Mouse (Mus musculus): Measurements from ENCODE around the gene Gabbr2. TPM values are rescaled to one million over a fixed set of nuclear protein-coding genes. Genes with fewer than 3 reads are reported as not detected.

The Gabbr2 gene
- polyA plus RNA-seq, 1 experiment from 2014 or later: 0.54 TPM

DNA sequence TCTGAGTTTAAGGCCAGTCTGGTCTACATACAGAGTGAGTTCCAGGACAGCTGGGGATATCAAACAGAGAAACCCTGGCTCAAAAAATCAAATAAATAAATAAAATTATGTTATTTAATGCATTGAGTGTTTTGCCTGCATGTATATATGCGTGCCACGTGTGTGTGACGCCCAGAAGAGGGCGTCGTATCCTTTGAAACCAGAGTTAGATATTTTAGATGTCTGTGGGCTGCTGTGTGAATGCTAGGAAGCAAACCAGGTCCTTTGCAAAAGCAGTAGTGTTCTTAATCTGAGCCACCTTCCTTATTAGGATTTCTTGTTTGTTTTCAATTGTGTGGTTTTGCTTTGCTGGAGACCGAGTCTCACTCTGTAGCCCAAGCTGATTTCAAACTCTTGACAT is 13.3 kb downstream of the Gabbr2 start:
- no peak overlapping the region for H3K27ac ChIP-seq (ENCODE audit: low read depth, low read length)
- no peak for ATAC-seq (ENCODE audit: low FRiP score)
- WGBS: 89% methylated on average over 6 of the region's 6 CpGs

DNA sequence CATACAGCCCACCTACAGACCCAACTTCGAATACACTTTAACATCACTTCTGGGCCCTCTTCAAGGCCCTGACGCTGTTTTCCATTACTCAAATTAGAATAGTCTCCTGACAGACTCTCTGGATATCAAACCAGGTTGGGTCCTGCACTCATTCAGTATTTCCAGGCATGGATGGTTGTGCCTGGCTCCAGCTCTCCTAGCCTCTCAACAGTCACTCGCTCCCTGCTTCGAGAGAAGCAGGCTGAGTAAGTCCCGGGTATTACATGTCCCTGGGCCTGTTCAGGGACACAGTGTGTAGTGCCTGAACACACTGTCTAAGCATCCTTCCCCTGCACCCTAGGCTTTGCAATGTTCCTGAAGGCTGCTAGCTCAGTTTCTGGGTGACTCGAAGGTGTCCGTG is 14.5 kb downstream of the Gabbr2 start:
- H3K9me3 ChIP-seq (ENCODE audit: control insufficient read depth, low read length): no peaks in the 10 kb centered on the region
- H3K36me3 ChIP-seq (ENCODE audit: control insufficient read depth, insufficient read depth, low read length): no peaks in the 10 kb centered on the region
- no peak overlapping the region for H3K4me2 ChIP-seq (replicated peaks; ENCODE audit: low read depth, low read length)
- H3K4me3 ChIP-seq (ENCODE audit: low read depth, low read length): no peak overlapping the region
- no peaks in the 10 kb centered on the region for H3K27me3 ChIP-seq (ENCODE audit: control insufficient read depth, insufficient read depth, low read length)
- H3K9ac ChIP-seq (ENCODE audit: low read depth, low read length): no peak overlapping the region
- WGBS: 95% methylated on average over 7 of the region's 7 CpGs
- H3K4me1 ChIP-seq (replicated peaks; ENCODE audit: control insufficient read depth, insufficient read depth, low read length): no peaks in the 10 kb centered on the region
- DNase-seq (ENCODE audit: low spot score) (no peak), ATAC-seq (ENCODE audit: low FRiP score) (no peak)
- no peak overlapping the region for H3K27ac ChIP-seq (ENCODE audit: low read depth, low read length)

More for the DNA sequence above, 13.3 kb downstream of the Gabbr2 start:
- Histone ChIP-seq H3K9ac (ENCODE audit: low read depth, low read length) (no peak overlapping the region), H3K4me2 (replicated peaks; ENCODE audit: low read depth, low read length) (no peak overlapping the region), H3K4me1 (replicated peaks; ENCODE audit: control insufficient read depth, insufficient read depth, low read length) (no peaks in the 10 kb centered on the region), H3K4me3 (ENCODE audit: low read depth, low read length) (no peak overlapping the region), H3K9me3 (ENCODE audit: control insufficient read depth, low read length) (no peaks in the 10 kb centered on the region), H3K36me3 (ENCODE audit: control insufficient read depth, insufficient read depth, low read length) (no peaks in the 10 kb centered on the region), H3K27me3 (ENCODE audit: control insufficient read depth, insufficient read depth, low read length) (no peaks in the 10 kb centered on the region)
- DNase-seq (ENCODE audit: low spot score): no peak

DNA sequence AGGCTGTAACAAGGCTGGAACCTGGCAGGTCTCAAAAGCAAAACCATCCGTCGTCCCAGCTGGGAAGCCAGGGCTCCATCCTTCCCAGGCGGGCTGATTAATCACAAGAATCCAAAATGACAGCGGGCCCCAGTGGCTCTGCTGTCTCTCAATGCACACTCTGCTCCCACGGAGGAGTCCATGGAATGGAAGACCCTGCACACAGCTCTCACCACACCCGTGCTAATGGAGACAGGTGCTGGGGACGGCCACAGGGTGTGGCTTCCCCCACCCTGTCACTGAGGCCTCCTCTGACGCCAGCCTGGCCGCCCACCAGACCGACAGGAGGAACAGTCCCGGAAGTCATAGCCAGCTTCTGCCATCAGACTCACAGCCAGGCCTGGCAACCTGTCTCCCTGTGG is 15.0 kb downstream of the Gabbr2 start:
- H3K27ac ChIP-seq (ENCODE audit: low read depth, low read length): no peak overlapping the region
- H3K9ac ChIP-seq (ENCODE audit: low read depth, low read length): no peak overlapping the region
- H3K4me3 ChIP-seq (ENCODE audit: low read depth, low read length): no peak overlapping the region
- H3K27me3 ChIP-seq (ENCODE audit: control insufficient read depth, insufficient read depth, low read length): no peaks in the 10 kb centered on the region
- no peaks in the 10 kb centered on the region for H3K36me3 ChIP-seq (ENCODE audit: control insufficient read depth, insufficient read depth, low read length)
- ATAC-seq (ENCODE audit: low FRiP score) (no peak), DNase-seq (ENCODE audit: low spot score) (peak; percentile 9)
- no peaks in the 10 kb centered on the region for H3K9me3 ChIP-seq (ENCODE audit: control insufficient read depth, low read length)
- no peaks in the 10 kb centered on the region for H3K4me1 ChIP-seq (replicated peaks; ENCODE audit: control insufficient read depth, insufficient read depth, low read length)
- H3K4me2 ChIP-seq (replicated peaks; ENCODE audit: low read depth, low read length): no peak overlapping the region
- 76% methylated on average over 11 of the region's 11 CpGs for WGBS

DNA sequence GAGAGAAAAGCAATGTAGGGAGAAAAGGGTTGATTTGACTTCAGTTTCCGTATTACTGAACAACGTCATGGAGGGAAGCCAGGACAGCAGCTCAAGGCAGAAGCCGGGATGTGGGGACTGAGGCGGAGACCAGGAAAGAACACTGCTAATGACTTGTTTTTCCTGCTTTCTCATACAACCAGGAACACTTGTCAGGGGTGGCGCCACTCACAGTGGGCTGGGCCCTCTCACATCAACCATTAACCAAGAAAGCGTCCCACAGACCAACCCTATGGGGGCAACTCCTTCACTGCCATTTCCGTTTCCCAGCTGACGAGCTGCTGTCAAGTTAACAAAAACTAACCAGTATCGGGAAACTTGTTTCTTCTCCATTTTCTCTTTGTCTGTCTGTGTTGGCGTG is 18.4 kb downstream of the Gabbr2 start:
- Histone ChIP-seq H3K4me3 (ENCODE audit: low read depth, low read length) (no peak overlapping the region), H3K9me3 (ENCODE audit: control insufficient read depth, low read length) (no peaks in the 10 kb centered on the region), H3K4me2 (replicated peaks; ENCODE audit: low read depth, low read length) (no peak overlapping the region), H3K36me3 (ENCODE audit: control insufficient read depth, insufficient read depth, low read length) (no peaks in the 10 kb centered on the region), H3K4me1 (replicated peaks; ENCODE audit: control insufficient read depth, insufficient read depth, low read length) (no peaks in the 10 kb centered on the region), H3K27me3 (ENCODE audit: control insufficient read depth, insufficient read depth, low read length) (no peaks in the 10 kb centered on the region), H3K9ac (ENCODE audit: low read depth, low read length) (no peak overlapping the region), H3K27ac (ENCODE audit: low read depth, low read length) (no peak overlapping the region)
- ATAC-seq (ENCODE audit: low FRiP score): no peak
- WGBS: 86% methylated on average over 10 of the region's 10 CpGs
- no peak for DNase-seq (ENCODE audit: low spot score)

DNA sequence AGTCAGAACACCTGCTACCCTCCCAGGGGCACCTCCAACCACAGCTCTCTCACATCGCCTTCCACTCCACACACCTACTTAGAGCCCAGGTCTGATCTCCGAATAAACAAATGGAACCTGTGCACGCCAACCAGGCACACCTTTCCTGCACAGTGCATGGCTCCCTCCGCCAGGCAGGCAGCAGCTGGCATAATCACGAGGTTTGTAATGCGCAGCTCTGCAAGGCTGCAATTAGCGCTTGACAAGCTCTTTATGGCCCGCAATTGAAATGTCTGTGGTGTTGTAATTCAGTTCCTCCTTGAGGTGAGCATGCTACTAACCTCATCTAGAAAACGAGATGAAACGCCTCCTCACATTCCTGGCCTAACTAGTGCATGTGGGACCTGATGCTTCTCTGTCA is 23.7 kb downstream of the Gabbr2 start:
- Histone ChIP-seq H3K4me2 (replicated peaks; ENCODE audit: low read depth, low read length) (no peak overlapping the region), H3K27ac (ENCODE audit: low read depth, low read length) (no peak overlapping the region), H3K4me1 (replicated peaks; ENCODE audit: control insufficient read depth, insufficient read depth, low read length) (no peaks in the 10 kb centered on the region), H3K4me3 (ENCODE audit: low read depth, low read length) (no peak overlapping the region), H3K36me3 (ENCODE audit: control insufficient read depth, insufficient read depth, low read length) (no peaks in the 10 kb centered on the region), H3K9me3 (ENCODE audit: control insufficient read depth, low read length) (no peaks in the 10 kb centered on the region), H3K9ac (ENCODE audit: low read depth, low read length) (no peak overlapping the region), H3K27me3 (ENCODE audit: control insufficient read depth, insufficient read depth, low read length) (no peaks in the 10 kb centered on the region)
- DNase-seq (ENCODE audit: low spot score) (no peak), ATAC-seq (ENCODE audit: low FRiP score) (no peak)
- 91% methylated on average over 10 of the region's 10 CpGs for WGBS

DNA sequence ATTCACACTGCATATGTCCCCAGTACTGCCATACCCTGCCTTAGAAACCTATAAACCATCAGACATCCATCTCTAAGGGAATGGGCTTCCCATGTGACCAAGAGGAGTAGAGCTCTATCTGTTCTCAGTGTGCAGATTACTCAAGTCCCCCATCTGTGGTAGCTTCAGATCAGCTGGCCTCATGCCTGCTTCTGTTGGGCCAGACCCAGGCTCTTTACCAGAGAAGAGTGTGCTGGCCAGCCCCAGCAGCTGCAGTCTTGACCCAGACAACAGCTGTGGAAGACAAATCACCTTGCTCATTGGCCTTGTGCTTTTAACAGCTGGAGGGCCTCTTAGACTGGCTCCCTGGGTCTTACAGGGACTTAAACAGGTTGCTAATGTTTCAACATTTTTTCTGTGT is 25.1 kb downstream of the Gabbr2 start:
- Histone ChIP-seq H3K4me2 (replicated peaks; ENCODE audit: low read depth, low read length) (no peak overlapping the region), H3K9ac (ENCODE audit: low read depth, low read length) (no peak overlapping the region), H3K36me3 (ENCODE audit: control insufficient read depth, insufficient read depth, low read length) (no peaks in the 10 kb centered on the region), H3K4me1 (replicated peaks; ENCODE audit: control insufficient read depth, insufficient read depth, low read length) (no peaks in the 10 kb centered on the region), H3K27me3 (ENCODE audit: control insufficient read depth, insufficient read depth, low read length) (no peaks in the 10 kb centered on the region), H3K27ac (ENCODE audit: low read depth, low read length) (no peak overlapping the region), H3K9me3 (ENCODE audit: control insufficient read depth, low read length) (no peaks in the 10 kb centered on the region), H3K4me3 (ENCODE audit: low read depth, low read length) (no peak overlapping the region)
- no peak for DNase-seq (ENCODE audit: low spot score)
- no peak for ATAC-seq (ENCODE audit: low FRiP score)

DNA sequence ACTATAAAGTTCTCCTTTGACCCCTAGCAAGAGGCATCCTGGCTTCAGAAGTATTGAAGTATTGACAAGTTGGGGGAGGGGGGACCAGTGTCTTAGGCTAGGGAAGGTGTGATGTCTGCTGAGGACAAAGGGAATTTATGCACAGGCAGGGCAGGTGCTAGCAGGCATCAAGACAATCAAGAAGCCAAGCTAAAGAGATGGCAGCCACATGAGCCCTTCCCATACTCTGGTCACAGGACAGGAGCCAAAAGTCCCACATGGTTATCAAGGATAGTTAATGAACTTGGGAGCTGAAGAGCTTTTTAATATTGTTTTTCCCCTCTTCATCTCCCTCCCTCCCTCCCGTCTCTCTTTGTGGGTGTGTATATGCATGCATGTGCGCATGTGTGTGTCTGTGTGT is 30.3 kb downstream of the Gabbr2 start:
- Histone ChIP-seq H3K9ac (ENCODE audit: low read depth, low read length) (no peak overlapping the region), H3K27me3 (ENCODE audit: control insufficient read depth, insufficient read depth, low read length) (no peaks in the 10 kb centered on the region), H3K4me1 (replicated peaks; ENCODE audit: control insufficient read depth, insufficient read depth, low read length) (no peaks in the 10 kb centered on the region), H3K36me3 (ENCODE audit: control insufficient read depth, insufficient read depth, low read length) (no peaks in the 10 kb centered on the region), H3K27ac (ENCODE audit: low read depth, low read length) (no peak overlapping the region), H3K4me3 (ENCODE audit: low read depth, low read length) (no peak overlapping the region), H3K4me2 (replicated peaks; ENCODE audit: low read depth, low read length) (no peak overlapping the region), H3K9me3 (ENCODE audit: control insufficient read depth, low read length) (no peaks in the 10 kb centered on the region)
- 95% methylated on average over 2 of the region's 2 CpGs for WGBS
- ATAC-seq (ENCODE audit: low FRiP score): no peak
- DNase-seq (ENCODE audit: low spot score): no peak

DNA sequence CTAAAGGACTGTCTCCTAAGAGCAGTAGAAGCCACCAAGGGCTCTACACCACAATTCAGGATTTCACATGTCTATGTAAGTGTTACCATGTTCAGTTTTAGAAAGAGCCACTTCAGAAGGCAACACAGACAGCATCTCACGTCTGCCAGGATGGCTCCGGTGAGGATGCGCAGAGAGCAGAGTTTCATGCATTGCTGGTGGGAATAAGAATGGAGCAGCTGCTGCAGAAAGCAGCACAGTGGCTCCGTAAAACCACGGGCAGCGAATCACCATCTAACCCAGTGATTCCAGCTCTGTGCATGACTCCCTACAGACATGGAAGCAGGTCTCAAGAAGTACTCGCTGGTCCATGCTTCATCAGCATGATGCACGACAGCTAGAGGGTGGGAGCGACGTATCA is 31.5 kb downstream of the Gabbr2 start:
- H3K9me3 ChIP-seq (ENCODE audit: control insufficient read depth, low read length): no peaks in the 10 kb centered on the region
- no peaks in the 10 kb centered on the region for H3K4me1 ChIP-seq (replicated peaks; ENCODE audit: control insufficient read depth, insufficient read depth, low read length)
- H3K4me3 ChIP-seq (ENCODE audit: low read depth, low read length): no peak overlapping the region
- H3K9ac ChIP-seq (ENCODE audit: low read depth, low read length): no peak overlapping the region
- H3K4me2 ChIP-seq (replicated peaks; ENCODE audit: low read depth, low read length): no peak overlapping the region
- H3K27me3 ChIP-seq (ENCODE audit: control insufficient read depth, insufficient read depth, low read length): no peaks in the 10 kb centered on the region
- DNase-seq (ENCODE audit: low spot score) (no peak), ATAC-seq (ENCODE audit: low FRiP score) (no peak)
- H3K36me3 ChIP-seq (ENCODE audit: control insufficient read depth, insufficient read depth, low read length): no peaks in the 10 kb centered on the region
- 92% methylated on average over 10 of the region's 10 CpGs for WGBS
- no peak overlapping the region for H3K27ac ChIP-seq (ENCODE audit: low read depth, low read length)

DNA sequence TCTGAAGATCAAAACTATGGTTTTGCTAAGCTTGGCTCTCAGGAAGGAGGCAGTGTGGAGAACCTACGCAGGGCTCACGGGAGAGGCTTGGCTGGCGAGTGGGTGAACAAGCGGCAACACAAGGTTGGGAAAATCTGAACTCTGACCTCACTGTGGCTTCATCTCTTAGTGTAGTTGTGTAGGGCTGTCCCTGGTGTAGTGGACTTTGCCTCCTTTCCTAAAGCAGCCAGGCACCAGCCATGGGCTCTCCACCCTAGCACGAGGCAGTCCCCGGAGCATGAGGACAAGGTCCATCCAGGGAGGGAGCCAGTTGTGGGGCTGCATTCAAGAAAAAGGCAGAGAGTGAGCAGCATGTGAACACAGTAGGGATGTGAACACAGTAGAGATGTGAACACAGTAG is 31.9 kb downstream of the Gabbr2 start:
- no peak overlapping the region for H3K4me2 ChIP-seq (replicated peaks; ENCODE audit: low read depth, low read length)
- H3K27me3 ChIP-seq (ENCODE audit: control insufficient read depth, insufficient read depth, low read length): no peaks in the 10 kb centered on the region
- no peak overlapping the region for H3K27ac ChIP-seq (ENCODE audit: low read depth, low read length)
- H3K36me3 ChIP-seq (ENCODE audit: control insufficient read depth, insufficient read depth, low read length): no peaks in the 10 kb centered on the region
- no peaks in the 10 kb centered on the region for H3K9me3 ChIP-seq (ENCODE audit: control insufficient read depth, low read length)
- DNase-seq (ENCODE audit: low spot score) (no peak), ATAC-seq (ENCODE audit: low FRiP score) (no peak)
- WGBS: 94% methylated on average over 6 of the region's 6 CpGs
- no peaks in the 10 kb centered on the region for H3K4me1 ChIP-seq (replicated peaks; ENCODE audit: control insufficient read depth, insufficient read depth, low read length)
- no peak overlapping the region for H3K4me3 ChIP-seq (ENCODE audit: low read depth, low read length)
- H3K9ac ChIP-seq (ENCODE audit: low read depth, low read length): no peak overlapping the region

All from hindbrain, embryonic 11.5 days (tissue).